Mouse (Mus musculus): ENCODE data around the gene Cox10. TPM values are rescaled to one million over a fixed set of nuclear protein-coding genes. Genes with fewer than 3 reads are reported as not detected.
"Not testable (repeated sequence)": the region's sequence is repeated elsewhere in the genome, so short reads cannot be mapped to it uniquely, and the experiment has no call there.

The Cox10 gene
- 10 to 100 TPM; 27.7 to 28.2 TPM for total RNA-seq (2021)

DNA sequence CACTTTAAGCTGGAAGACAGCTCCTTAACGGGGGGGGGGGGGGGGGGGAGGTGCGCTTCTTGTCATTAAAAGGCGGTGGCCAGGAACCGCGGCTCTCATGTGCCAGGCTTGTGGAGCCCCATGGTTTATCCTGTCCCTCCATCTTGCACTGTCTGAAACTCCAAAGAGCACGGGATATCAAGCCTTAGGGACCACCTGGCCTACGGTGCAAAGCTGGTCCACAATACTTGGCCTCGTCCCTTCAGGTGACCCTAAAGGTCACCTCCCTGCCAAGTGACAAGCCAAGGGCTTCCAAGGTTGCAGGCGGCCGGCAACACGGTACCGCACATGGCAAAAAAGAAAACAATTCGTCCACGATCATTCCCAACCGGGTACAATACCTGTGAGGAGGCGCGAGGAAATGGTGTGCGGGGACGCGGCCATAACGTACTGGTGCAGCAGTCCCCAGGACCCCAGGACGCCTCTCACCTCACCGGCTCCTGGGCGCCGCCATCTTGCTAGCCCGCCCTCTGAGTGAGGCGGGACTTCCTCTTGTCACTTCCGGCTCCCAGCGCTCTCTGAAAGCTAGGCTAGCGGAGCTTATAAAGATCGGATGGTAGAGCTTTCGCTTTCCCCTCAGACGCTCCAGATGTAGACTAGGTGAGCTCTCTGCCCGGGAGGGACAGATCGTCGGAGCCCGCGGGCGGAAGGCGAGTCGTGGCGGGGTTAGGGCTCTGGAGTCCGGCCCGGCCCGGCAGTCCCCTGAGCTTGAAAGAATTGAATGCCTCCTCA, at the start of gene Cox10:
Cox10 (minus strand) TSS at position 513 of the 771 bp plus-strand sequence.
- intact Hi-C loops (cut with DNase I), result loop anchor here (5.0 to 10.0 kb wide), 2 partner anchors 157 to 356 kb away; partner anchors contain the start of genes F930015N05Rik, Hs3st3a1 and Hs3st3b1
- DNase-seq (ENCODE audit: extremely low spot score in 1 of 2, low spot score in 2 of 2), result peak; percentile 70 to 89

DNA sequence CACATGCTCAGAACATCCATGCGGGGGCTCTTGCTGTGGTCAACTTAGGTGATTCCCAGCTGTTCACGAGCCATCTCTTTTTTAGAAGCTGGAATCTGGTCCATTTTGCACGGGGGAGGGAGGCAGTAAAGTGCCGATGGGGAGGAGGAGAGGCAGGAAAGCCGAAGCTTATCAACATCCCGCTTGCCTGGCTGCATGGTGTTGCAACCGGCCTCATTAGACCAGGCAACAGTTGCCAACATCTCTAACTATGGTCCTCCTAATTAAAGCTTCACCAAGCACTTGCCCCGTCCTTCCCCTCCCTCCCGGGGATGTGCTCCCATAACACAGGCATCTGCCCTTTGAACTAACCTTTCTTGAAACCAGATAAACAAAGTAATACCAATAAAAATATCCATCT, 48.7 kb upstream of the Cox10 start:
- intact Hi-C loops (cut with DNase I), result no loop called here
- no peak for DNase-seq (ENCODE audit: extremely low spot score in 1 of 2, low spot score in 2 of 2)

GRCm38 (mm10) chr11:64125471-64125870, 46.2 kb upstream of the Cox10 start:
- DNase-seq (ENCODE audit: extremely low spot score in 1 of 2, low spot score in 2 of 2), result no peak
- intact Hi-C loops (cut with DNase I), result no loop called here

DNA sequence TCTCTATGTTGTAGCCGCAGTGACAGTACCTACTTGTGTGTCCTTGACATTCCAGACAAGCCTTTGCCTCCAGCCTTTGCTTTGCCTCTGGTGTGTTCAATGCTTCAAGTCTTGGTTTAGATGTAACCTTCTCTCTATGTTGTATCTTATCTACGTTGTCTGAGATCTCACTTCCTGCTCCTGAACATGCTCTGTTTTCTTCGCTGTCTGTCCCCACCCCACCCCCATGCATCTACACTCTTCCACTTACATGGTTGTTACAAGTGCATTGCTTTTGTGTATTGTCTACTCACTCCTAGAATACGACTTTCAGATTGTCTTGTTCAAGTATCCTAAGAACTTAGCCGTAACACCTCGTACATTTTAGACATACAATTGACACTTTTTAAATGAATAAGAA, 43.9 kb upstream of the Cox10 start:
- intact Hi-C loops (cut with DNase I); DNase-seq (ENCODE audit: extremely low spot score in 1 of 2, low spot score in 2 of 2): not testable (repeated sequence)

DNA sequence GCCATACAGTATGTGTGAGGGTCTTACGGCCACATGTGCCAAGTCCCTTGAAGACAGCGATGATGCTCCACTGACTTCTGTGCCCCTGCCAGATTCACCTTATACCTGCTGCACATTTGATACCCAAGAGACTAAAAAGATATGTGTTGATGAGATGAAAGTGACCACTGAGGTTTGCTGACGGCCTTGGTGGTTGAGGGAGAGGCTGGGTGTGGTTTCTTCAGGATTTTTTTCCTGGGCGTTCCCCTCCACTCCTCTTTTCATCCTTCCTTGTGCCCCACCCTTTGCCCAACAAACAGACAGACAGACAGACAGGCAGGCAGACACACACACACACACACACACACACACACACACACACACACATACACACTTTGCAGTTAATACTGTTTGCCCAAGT, 37.4 kb upstream of the Cox10 start:
- no peak for DNase-seq (ENCODE audit: extremely low spot score in 1 of 2, low spot score in 2 of 2)

DNA sequence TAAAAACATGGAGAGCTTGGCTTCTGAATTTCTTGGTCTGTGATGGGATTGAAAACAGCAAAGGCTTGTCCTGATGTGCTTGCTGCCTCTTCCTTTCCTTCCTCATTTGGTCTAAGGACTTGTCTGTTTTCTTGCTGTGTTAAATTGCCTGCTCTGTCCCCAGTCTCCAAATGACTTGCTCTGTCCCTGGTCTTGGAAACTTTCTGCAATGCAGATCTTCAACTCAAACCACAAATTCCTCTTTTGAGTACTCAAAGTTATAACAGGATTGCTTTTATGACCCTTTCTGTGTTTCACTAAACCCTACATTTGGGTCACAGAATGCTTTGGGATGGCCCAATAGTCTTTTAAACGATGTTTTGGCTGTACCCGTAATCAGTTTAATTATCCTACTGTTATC, 36.6 kb upstream of the Cox10 start:
- intact Hi-C loops (cut with DNase I), result no loop called here
- DNase-seq (ENCODE audit: extremely low spot score in 1 of 2, low spot score in 2 of 2), result no peak

More for the DNA sequence above, 37.4 kb upstream of the Cox10 start:
- intact Hi-C loops (cut with DNase I), result no loop called here

GRCm38 (mm10) chr11:64115101-64115500, 35.8 kb upstream of the Cox10 start:
- intact Hi-C loops (cut with DNase I), result no loop called here
- DNase-seq (ENCODE audit: extremely low spot score in 1 of 2, low spot score in 2 of 2), result no peak

GRCm38 (mm10) chr11:64100060-64100459, 20.8 kb upstream of the Cox10 start:
- intact Hi-C loops (cut with DNase I), result no loop called here
- no peak for DNase-seq (ENCODE audit: extremely low spot score in 1 of 2, low spot score in 2 of 2)

DNA sequence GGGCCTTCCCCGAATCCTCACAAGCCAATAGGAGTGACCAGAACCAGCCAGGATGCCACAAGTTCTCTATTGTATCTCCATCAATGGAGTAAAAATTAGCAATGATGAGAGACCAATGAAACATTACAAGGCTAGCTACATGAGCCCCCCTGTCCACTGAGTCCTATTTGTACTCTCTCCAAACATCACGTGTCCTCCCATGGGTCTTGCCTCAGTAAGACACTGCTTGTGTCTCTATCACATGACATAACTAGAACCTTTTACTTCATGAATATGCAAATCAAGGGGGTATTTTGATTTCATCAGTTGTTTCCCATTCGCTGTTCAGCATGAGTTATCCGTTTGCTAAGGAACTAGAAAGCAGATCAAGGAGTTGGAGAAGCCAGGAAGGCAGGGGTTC, 13.8 kb upstream of the Cox10 start:
- intact Hi-C loops (cut with DNase I), result no loop called here
- DNase-seq (ENCODE audit: extremely low spot score in 1 of 2, low spot score in 2 of 2), result no peak

- intact Hi-C loops (cut with DNase I), result no loop called here
- DNase-seq (ENCODE audit: extremely low spot score in 1 of 2, low spot score in 2 of 2), result no peak
These were observed 11.9 kb upstream of the Cox10 start for GRCm38 (mm10) chr11:64091150-64091549.

GRCm38 (mm10) chr11:64089682-64090081, 10.4 kb upstream of the Cox10 start:
- intact Hi-C loops (cut with DNase I), result no loop called here
- no peak for DNase-seq (ENCODE audit: extremely low spot score in 1 of 2, low spot score in 2 of 2)

GRCm38 (mm10) chr11:64085888-64086287, 6.6 kb upstream of the Cox10 start:
- intact Hi-C loops (cut with DNase I), result no loop called here
- DNase-seq (ENCODE audit: extremely low spot score in 1 of 2, low spot score in 2 of 2), result no peak

DNA sequence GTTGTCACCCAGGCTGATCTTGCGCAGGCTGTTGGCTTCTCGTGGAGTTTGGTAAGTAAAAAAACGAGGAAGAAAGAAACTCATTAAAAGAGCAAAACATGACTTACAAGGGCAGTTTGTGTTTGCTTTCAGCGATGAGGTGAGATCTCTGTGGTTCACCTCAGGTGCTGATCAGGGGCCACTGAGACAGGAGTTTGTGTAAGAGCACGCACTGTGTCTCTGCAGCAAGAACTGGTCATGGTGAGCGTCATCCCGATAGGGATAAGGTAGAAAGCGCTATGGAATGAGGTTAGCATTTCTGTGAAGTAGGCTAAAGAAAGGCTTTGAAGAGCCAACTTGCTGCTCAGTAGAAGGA, 436 bp upstream of the Cox10 start:
- intact Hi-C loops (cut with DNase I), result loop anchor here (5.0 to 10.0 kb wide), 2 partner anchors 157 to 355 kb away; partner anchors contain the start of genes F930015N05Rik, Hs3st3a1 and Hs3st3b1
- no peak for DNase-seq (ENCODE audit: extremely low spot score in 1 of 2, low spot score in 2 of 2)

- DNase-seq (ENCODE audit: extremely low spot score in 1 of 2, low spot score in 2 of 2), result no peak
- intact Hi-C loops (cut with DNase I), result loop anchor here (5.0 to 10.0 kb wide), 2 partner anchors 154 to 359 kb away; partner anchors contain the start of genes F930015N05Rik, Hs3st3a1 and Hs3st3b1
These were observed 3.1 kb downstream of the Cox10 start for GRCm38 (mm10) chr11:64076212-64076611.

GRCm38 (mm10) chr11:64073379-64073778, 5.9 kb downstream of the Cox10 start:
- intact Hi-C loops (cut with DNase I), result loop anchor here (10.0 kb wide), 1 partner anchor 361 kb away; the partner anchor contains the start of genes F930015N05Rik and Hs3st3a1
- DNase-seq (ENCODE audit: extremely low spot score in 1 of 2, low spot score in 2 of 2), result no peak

DNA sequence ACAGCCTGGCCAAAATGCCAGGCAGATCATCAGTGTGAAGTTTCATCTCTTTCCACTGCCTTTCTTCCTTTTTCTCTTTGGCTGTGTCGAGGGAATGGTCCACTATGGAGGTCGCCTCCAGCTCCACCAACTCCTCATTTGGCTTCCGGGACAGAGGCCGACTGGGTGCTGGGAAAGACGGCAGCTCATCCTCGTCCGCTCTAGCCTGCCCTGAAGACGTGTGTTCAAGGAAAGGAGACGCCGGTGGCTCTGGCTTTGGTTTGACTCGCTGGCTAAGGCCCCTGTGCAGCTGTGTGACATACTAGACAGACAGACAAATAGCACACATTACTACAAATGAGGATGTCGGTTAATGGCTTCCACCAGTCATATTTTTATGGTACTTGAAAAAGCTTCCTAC, 7.7 kb downstream of the Cox10 start:
- intact Hi-C loops (cut with DNase I), result loop anchor here (10.0 kb wide), 1 partner anchor 363 kb away; the partner anchor contains the start of genes F930015N05Rik and Hs3st3a1
- DNase-seq (ENCODE audit: extremely low spot score in 1 of 2, low spot score in 2 of 2), result no peak

GRCm38 (mm10) chr11:64066001-64066400, 13.3 kb downstream of the Cox10 start:
- intact Hi-C loops (cut with DNase I), result no loop called here
- no peak for DNase-seq (ENCODE audit: extremely low spot score in 1 of 2, low spot score in 2 of 2)

DNA sequence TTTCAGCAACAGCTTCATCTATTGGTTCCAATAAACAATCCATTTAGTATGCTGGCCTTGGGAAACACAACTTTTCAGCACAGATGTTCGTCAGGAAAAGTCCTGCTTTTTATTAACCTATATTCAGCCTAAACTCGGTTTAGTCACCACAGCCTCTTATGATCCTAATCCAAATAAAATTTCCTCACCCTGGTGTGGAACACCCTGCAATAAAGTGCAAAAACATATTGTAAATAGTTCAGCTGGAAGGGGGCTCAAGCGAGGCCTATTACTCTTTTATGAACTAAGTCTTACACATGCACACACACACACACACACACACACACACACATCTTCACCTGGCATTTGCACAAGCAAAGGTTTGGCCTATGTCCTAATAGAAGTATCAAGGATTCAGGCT, 16.1 kb downstream of the Cox10 start:
- intact Hi-C loops (cut with DNase I), result no loop called here
- no peak for DNase-seq (ENCODE audit: extremely low spot score in 1 of 2, low spot score in 2 of 2)

- DNase-seq (ENCODE audit: extremely low spot score in 1 of 2, low spot score in 2 of 2), result no peak
- intact Hi-C loops (cut with DNase I), result no loop called here
These were observed 17.0 kb downstream of the Cox10 start for GRCm38 (mm10) chr11:64062226-64062625.

- DNase-seq (ENCODE audit: extremely low spot score in 1 of 2, low spot score in 2 of 2), result no peak
- intact Hi-C loops (cut with DNase I), result no loop called here
These were observed 20.0 kb downstream of the Cox10 start for GRCm38 (mm10) chr11:64059305-64059704.

Data from left cerebral cortex, postnatal 10 days (tissue).